Mouse (Mus musculus) olfactory bulb, adult 2 months (tissue): ENCODE results near the gene Olfr506.

Experiments used
- CTCF ChIP-seq: fragments of 200-500 bp; IDR thresholded peaks from 2 replicates; pipeline ENCODE4 v1.5.1; 2012; ENCODE audit warnings: low read depth, mild to moderate bottlenecking, low read length, moderate library complexity; ENCODE audit not compliant: insufficient read depth
- POLR2A ChIP-seq: fragments of 200-500 bp; IDR thresholded peaks from 2 replicates; pipeline ENCODE4 v1.6.1; 2012; ENCODE audit warnings: mild to moderate bottlenecking, low read depth, low read length, moderate library complexity; ENCODE audit not compliant: insufficient read depth

DNA sequence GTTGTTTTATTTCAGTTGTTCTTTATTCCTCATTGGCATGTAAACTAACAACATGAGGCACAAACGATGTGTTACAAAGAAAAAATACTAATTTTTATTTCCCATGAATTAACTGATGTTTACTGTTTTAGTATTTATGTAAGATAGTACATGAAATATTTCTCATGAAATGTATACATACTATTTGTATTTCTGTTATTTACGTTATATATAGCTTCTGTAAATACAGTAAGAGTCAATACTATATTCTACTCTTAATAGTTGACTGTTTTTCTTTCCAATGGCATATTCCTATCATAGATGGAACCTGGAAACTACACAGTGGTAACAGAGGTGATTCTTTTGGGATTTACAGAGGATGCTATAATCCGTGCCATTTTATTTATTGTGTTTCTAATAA, 19.1 kb downstream of the Olfr506 start, which contains the start of gene Olfr508:
- no peak for TF ChIP-seq CTCF
- no peak for TF ChIP-seq POLR2A
